Mouse (Mus musculus) megakaryocyte, embryonic 14.5 days (primary cell): ENCODE measurements around the gene Birc2.

Experiments used
- FLI1 ChIP-seq: IDR thresholded peaks from 2 replicates; pipeline ENCODE4 v1.6.1; 2012; ENCODE audit warnings: low read length, inconsistent platforms, mixed read lengths
- GATA1 ChIP-seq: IDR thresholded peaks from 3 replicates; pipeline ENCODE4 v1.6.1; 2012; ENCODE audit warnings: mixed read lengths, low read length, inconsistent platforms, borderline replicate concordance

- TF ChIP-seq GATA1 (no peak), FLI1 (no peak)
Observed at GRCm38 (mm10) chr9:7851841-7852240, 15.0 kb upstream of the Birc2 start.
